ENCODE assay signal across 15 mouse cellular contexts in the genomic region with DNA sequence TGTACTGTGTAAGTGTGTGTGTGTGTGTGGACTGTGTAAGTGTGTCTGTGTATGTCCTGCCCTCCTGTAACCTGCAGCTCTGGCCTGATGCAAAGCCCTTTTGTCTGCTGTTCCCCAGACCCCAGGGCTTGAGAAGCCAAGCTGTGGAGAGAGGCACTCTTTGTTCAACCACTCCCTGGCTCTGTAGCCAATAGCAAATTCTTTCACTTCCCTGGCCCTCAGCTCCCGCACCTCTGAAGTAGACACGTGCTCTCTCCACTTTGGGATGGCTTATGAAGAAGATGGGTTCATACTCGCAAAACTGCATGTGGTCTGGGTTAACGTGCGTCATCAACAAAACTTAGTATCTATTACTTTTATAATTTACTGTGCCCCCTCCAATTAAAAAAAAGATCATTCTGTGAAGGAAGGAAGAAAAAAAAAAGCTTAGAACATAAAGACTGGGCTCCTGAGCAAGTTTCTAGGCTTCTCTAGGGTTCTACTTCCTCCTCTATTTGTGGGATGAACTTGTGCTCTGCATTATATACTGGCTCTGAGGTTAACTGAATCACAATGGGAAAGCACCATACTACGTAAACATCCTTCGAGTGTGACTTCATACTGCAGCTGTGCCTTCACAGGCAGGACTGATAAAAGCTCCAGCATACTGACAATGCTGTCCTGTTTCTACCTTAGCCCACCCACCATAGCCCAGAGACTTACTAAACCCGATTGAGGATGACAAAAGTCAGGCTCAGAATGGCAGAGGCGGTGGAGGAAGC. TPM values are rescaled to one million over a fixed set of nuclear protein-coding genes. Genes with fewer than 3 reads are reported as not detected.
A peak's percentile ranks its signal among the peaks of the same experiment; 100 is the strongest.
DNase-seq lines count a peak whose midpoint lies in the region; ATAC-seq and TF ChIP-seq lines count a peak whose summit lies in the region.
"Had no signal": no experiment of that assay in that cellular context is flagged by ENCODE, and none has a peak within 500 bp of the region (broad histone marks: within the 10 kb centered on the region; RNA-seq: fewer than 3 reads in every experiment).

No protein-coding gene starts in this region.

- no peak overlapping the region for H3K4me3 ChIP-seq in hindbrain, embryonic 11.5 days (ENCODE audit: low read depth, low read length)
- no peak overlapping the region for H3K4me3 ChIP-seq in hindbrain, embryonic 12.5 days
- no peak overlapping the region for H3K4me3 ChIP-seq in lung, adult 2 months (replicated peaks; ENCODE audit: extremely low read depth, low read depth, low read length)
- H3K4me3 ChIP-seq: erythroblast, embryonic 14.5 days; heart, embryonic 15.5 days; liver, embryonic 12.5 days had no signal

- TF ChIP-seq POLR2A in lung, adult 2 months (IDR thresholded peaks at IDR 0.05; ENCODE audit: borderline replicate concordance, extremely low read depth, low read depth, low read length): no peak

- H3K9me3 ChIP-seq in hindbrain, embryonic 11.5 days (ENCODE audit: control insufficient read depth, low read length): no peaks in the 10 kb centered on the region
- no peaks in the 10 kb centered on the region for H3K9me3 ChIP-seq in hindbrain, embryonic 12.5 days (replicated peaks)
- H3K9me3 ChIP-seq: G1E; heart, embryonic 15.5 days; liver, embryonic 12.5 days had no signal

- no peaks in the 10 kb centered on the region for H3K4me1 ChIP-seq in hindbrain, embryonic 11.5 days (replicated peaks; ENCODE audit: control insufficient read depth, insufficient read depth, low read length)
- peaks cover 6% of the 10 kb centered on the region; the same call in 1 of the 2 replicates for H3K4me1 ChIP-seq in hindbrain, embryonic 12.5 days
- peaks cover 3% of the 10 kb centered on the region for H3K4me1 ChIP-seq in lung, adult 2 months (ENCODE audit: control insufficient read depth, insufficient read depth, low read length)

- no peak for TF ChIP-seq CTCF in lung, adult 2 months (IDR thresholded peaks at IDR 0.05; ENCODE audit: insufficient read depth, low read length)

- H3K9ac ChIP-seq in hindbrain, embryonic 11.5 days (ENCODE audit: low read depth, low read length): no peak overlapping the region
- no peak overlapping the region for H3K9ac ChIP-seq in hindbrain, embryonic 12.5 days
- H3K9ac ChIP-seq: heart, embryonic 15.5 days; liver, embryonic 12.5 days had no signal

- no peak for DNase-seq in hindbrain, embryonic 11.5 days (ENCODE audit: low spot score)
- DNase-seq in right cerebral cortex, postnatal 4 days: peak; percentile 1
- no peak for DNase-seq in right cerebral cortex, postnatal 36 days (ENCODE audit: low spot score in 2 of 2)
- DNase-seq in lung, adult 2 months: peak; percentile 24
- DNase-seq: cerebellum, postnatal 25 days; right cerebral cortex, postnatal 25 days had no signal

- ATAC-seq in hindbrain, embryonic 11.5 days (ENCODE audit: low FRiP score): 0 out of 2 replicates have a peak, but pooled peaks have one; percentile 22
- no peak for ATAC-seq in hindbrain, embryonic 12.5 days (ENCODE audit: low FRiP score)
- no peak for ATAC-seq in megakaryocyte progenitor cell, adult 5-6 weeks (replicated peaks; ENCODE audit: poor library complexity)
- ATAC-seq in frontal cortex, adult (ENCODE audit: low TSS enrichment): no peak
- ATAC-seq: inflammation-experienced regulatory T-cells, adult 6 months; liver, embryonic 12.5 days had no signal

- no peaks in the 10 kb centered on the region for H3K36me3 ChIP-seq in hindbrain, embryonic 11.5 days (ENCODE audit: control insufficient read depth, insufficient read depth, low read length)
- H3K36me3 ChIP-seq in hindbrain, embryonic 12.5 days: no peaks in the 10 kb centered on the region
- H3K36me3 ChIP-seq: G1E; heart, embryonic 15.5 days; liver, embryonic 12.5 days had no signal

- no peak overlapping the region for H3K4me2 ChIP-seq in hindbrain, embryonic 11.5 days (replicated peaks; ENCODE audit: low read depth, low read length)
- no peak overlapping the region for H3K4me2 ChIP-seq in hindbrain, embryonic 12.5 days (replicated peaks)
- H3K4me2 ChIP-seq: heart, embryonic 15.5 days; liver, embryonic 12.5 days had no signal

- 70% methylated on average over 9 of the region's 9 CpGs for WGBS in hindbrain, embryonic 11.5 days
- 67% methylated on average over 9 of the region's 9 CpGs for WGBS in hindbrain, embryonic 12.5 days
- 36% methylated on average over 9 of the region's 9 CpGs for WGBS in lung, adult 2 months

- no peaks in the 10 kb centered on the region for H3K27me3 ChIP-seq in hindbrain, embryonic 11.5 days (ENCODE audit: control insufficient read depth, insufficient read depth, low read length)
- no peaks in the 10 kb centered on the region for H3K27me3 ChIP-seq in hindbrain, embryonic 12.5 days
- H3K27me3 ChIP-seq: heart, embryonic 15.5 days had no signal

- H3K27ac ChIP-seq in hindbrain, embryonic 11.5 days (ENCODE audit: low read depth, low read length): no peak overlapping the region
- no peak overlapping the region for H3K27ac ChIP-seq in hindbrain, embryonic 12.5 days
- H3K27ac ChIP-seq: heart, embryonic 15.5 days; liver, embryonic 12.5 days had no signal

RNA-seq across cellular contexts. Expression of a gene that starts 16.0 kb away (rescaled TPM):
- 0.15 and 0.38 TPM in 2 replicates for polyA plus RNA-seq in hindbrain, embryonic 11.5 days (2014; fragmentation: Nextera tagmentation; extraction: Ambion mirVana)
- 0.07 and 0.13 TPM in 2 replicates for polyA plus RNA-seq in hindbrain, embryonic 12.5 days (2016; fragmentation: Nextera tagmentation; extraction: Ambion mirVana)
- 25.6 and 38.8 TPM in 2 replicates for polyA plus RNA-seq in lung, adult 2 months (2012; rRNA removed)
- 0.02 and 0.25 TPM in 2 replicates for total RNA-seq in megakaryocyte progenitor cell, adult 5-6 weeks (2015)
- 0.14 TPM in 1 of 2 replicates, not detected in the other for total RNA-seq in megakaryocyte progenitor cell, adult 5-6 weeks (2017)
- total RNA-seq: neutrophil, adult 5-6 weeks had no signal
- polyA plus RNA-seq: erythroblast, embryonic 14.5 days; inflammation-experienced regulatory T-cells, adult 6 months; liver, embryonic 12.5 days had no signal

RNA-seq across cellular contexts. Expression of a gene that starts 37.3 kb away (rescaled TPM):
- 0.43 and 1.5 TPM in 2 replicates for polyA plus RNA-seq in hindbrain, embryonic 11.5 days (2014; fragmentation: Nextera tagmentation; extraction: Ambion mirVana)
- polyA plus RNA-seq in hindbrain, embryonic 12.5 days (2016; fragmentation: Nextera tagmentation; extraction: Ambion mirVana): 0.35 and 0.42 TPM in 2 replicates
- 1.8 and 2.6 TPM in 2 replicates for polyA plus RNA-seq in lung, adult 2 months (2012; rRNA removed)
- total RNA-seq in megakaryocyte progenitor cell, adult 5-6 weeks (2015): 0.15 and 0.17 TPM in 2 replicates
- total RNA-seq in megakaryocyte progenitor cell, adult 5-6 weeks (2017): 0.07 and 0.08 TPM in 2 replicates
- total RNA-seq: neutrophil, adult 5-6 weeks had no signal
- polyA plus RNA-seq: erythroblast, embryonic 14.5 days; G1E had no signal

Comparison
In these comparisons a context has a peak if more than half of its experiments do, and no peak if none do; other contexts are left out.
1. DNase-seq: peak in right cerebral cortex, postnatal 4 days (single experiment) and lung, adult 2 months (single experiment); none in hindbrain, embryonic 11.5 days (single experiment) and right cerebral cortex, postnatal 36 days (0 of 2).
2. RNA of a gene that starts 16.0 kb away (polyA plus RNA-seq): 25.6 to 38.8 TPM in lung, adult 2 months; 0.15 to 0.38 TPM in hindbrain, embryonic 11.5 days and 0.07 to 0.13 TPM in hindbrain, embryonic 12.5 days; every median in the first group is over 10 times any median in the second.